Mouse (Mus musculus) lung, adult 2 months (tissue): ENCODE measurements around the gene Tns2.

Experiments
- CTCF ChIP-seq: fragments of 200-500 bp; IDR thresholded peaks from 2 replicates; pipeline ENCODE4 v1.5.1; 2011; ENCODE audit warnings: mild to moderate bottlenecking, low read length, control low read depth; ENCODE audit not compliant: insufficient read depth
- POLR2A ChIP-seq: fragments of 200-500 bp; IDR thresholded peaks from 2 replicates; pipeline ENCODE4 v1.6.1; 2011; ENCODE audit warnings: low read depth, mild to moderate bottlenecking, control low read depth, low read length, borderline replicate concordance; ENCODE audit errors: extremely low read depth

DNA sequence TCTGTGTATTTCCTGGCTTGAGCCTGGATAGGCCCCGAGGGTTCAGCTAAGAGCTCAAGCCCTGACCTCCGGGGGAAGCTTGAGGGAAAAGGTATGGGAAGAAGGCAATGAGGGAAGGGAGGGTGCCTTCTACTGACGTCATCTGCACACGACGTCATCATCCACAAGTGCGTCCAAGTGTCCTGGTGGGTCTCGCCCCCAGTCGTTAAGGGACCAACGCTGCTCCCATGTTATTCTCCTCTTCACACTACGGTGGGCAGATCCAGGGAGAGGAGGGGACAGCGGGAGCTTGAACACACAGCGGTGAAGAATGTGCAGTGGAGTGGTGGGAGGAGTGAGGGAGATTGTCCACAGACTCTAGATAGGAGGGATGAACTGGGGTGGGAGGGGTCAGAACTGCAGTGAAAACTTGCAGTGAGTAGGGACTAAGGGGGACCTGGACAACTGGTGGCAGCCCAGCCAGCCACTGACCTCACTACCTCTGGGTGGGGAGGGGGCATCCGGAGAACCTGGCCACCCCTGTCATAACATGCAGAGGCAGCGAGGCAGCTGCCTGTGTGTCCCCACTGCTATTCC lies 3.2 kb downstream of the Tns2 start:
- TF ChIP-seq CTCF (no peak), POLR2A (peak; percentile 92)
